28 mouse cellular contexts compared by ENCODE assay signal in genomic region chr13:93036218-93036617, GRCm38 (mm10).
A peak's percentile ranks its signal among the peaks of the same experiment; 100 is the strongest.
DNase-seq lines count a peak whose midpoint lies in the region; ATAC-seq lines count a peak whose summit lies in the region.
"Had no signal": no experiment of that assay in that cellular context is flagged by ENCODE, and none has a peak within 500 bp of the region (broad histone marks: within the 10 kb centered on the region; RNA-seq: fewer than 3 reads in every experiment).

No protein-coding gene starts in this region.

- no peak overlapping the region for H3K4me2 ChIP-seq in midbrain, embryonic 15.5 days
- H3K4me2 ChIP-seq in midbrain, embryonic 13.5 days (replicated peaks) = no peak overlapping the region
- no peak overlapping the region for H3K4me2 ChIP-seq in midbrain, embryonic 16.5 days (ENCODE audit: low read length)
- H3K4me2 ChIP-seq: forebrain, embryonic 13.5 days; heart, embryonic 13.5 days; hindbrain, embryonic 15.5 days; intestine, embryonic 15.5 days had no signal

- no peaks in the 10 kb centered on the region for H3K27me3 ChIP-seq in midbrain, embryonic 15.5 days (replicated peaks)
- H3K27me3 ChIP-seq in midbrain, embryonic 13.5 days = no peaks in the 10 kb centered on the region
- H3K27me3 ChIP-seq in midbrain, embryonic 16.5 days (ENCODE audit: control insufficient read depth, insufficient read depth, low read depth, low read length) = no peaks in the 10 kb centered on the region
- H3K27me3 ChIP-seq: CH12.LX; forebrain, embryonic 13.5 days; heart, embryonic 13.5 days; hindbrain, embryonic 15.5 days; intestine, embryonic 15.5 days had no signal

- WGBS in midbrain, embryonic 15.5 days = 45% methylated on average over 4 of the region's 4 CpGs
- 39% methylated on average over 4 of the region's 4 CpGs for WGBS in midbrain, embryonic 13.5 days
- 27% methylated on average over 4 of the region's 4 CpGs for WGBS in midbrain, embryonic 16.5 days

- H3K36me3 ChIP-seq in midbrain, embryonic 15.5 days (replicated peaks) = no peaks in the 10 kb centered on the region
- H3K36me3 ChIP-seq in midbrain, embryonic 13.5 days = no peaks in the 10 kb centered on the region
- no peaks in the 10 kb centered on the region for H3K36me3 ChIP-seq in midbrain, embryonic 16.5 days (ENCODE audit: control insufficient read depth, insufficient read depth, low read length)
- H3K36me3 ChIP-seq: forebrain, embryonic 10.5 days; G1E; heart, embryonic 10.5 days; hindbrain, embryonic 15.5 days; intestine, embryonic 15.5 days had no signal

- no peak overlapping the region for H3K4me3 ChIP-seq in midbrain, embryonic 15.5 days
- H3K4me3 ChIP-seq in midbrain, embryonic 13.5 days (replicated peaks) = no peak overlapping the region
- no peak overlapping the region for H3K4me3 ChIP-seq in midbrain, embryonic 16.5 days (ENCODE audit: low read depth, low read length)
- H3K4me3 ChIP-seq: forebrain, embryonic 10.5 days; forebrain, embryonic 13.5 days; heart, adult 2 months; heart, embryonic 10.5 days; heart, embryonic 13.5 days; hindbrain, embryonic 15.5 days; intestine, embryonic 15.5 days had no signal

- no peaks in the 10 kb centered on the region for H3K9me3 ChIP-seq in midbrain, embryonic 15.5 days
- H3K9me3 ChIP-seq in midbrain, embryonic 13.5 days = no peaks in the 10 kb centered on the region
- no peaks in the 10 kb centered on the region for H3K9me3 ChIP-seq in midbrain, embryonic 16.5 days (replicated peaks; ENCODE audit: control insufficient read depth, low read length, poor library complexity, severe bottlenecking)
- H3K9me3 ChIP-seq: forebrain, embryonic 10.5 days; forebrain, embryonic 13.5 days; G1E; heart, embryonic 10.5 days; heart, embryonic 13.5 days; hindbrain, embryonic 15.5 days; intestine, embryonic 15.5 days had no signal

- H3K4me1 ChIP-seq in midbrain, embryonic 15.5 days = no peaks in the 10 kb centered on the region
- no peaks in the 10 kb centered on the region for H3K4me1 ChIP-seq in midbrain, embryonic 13.5 days (replicated peaks)
- H3K4me1 ChIP-seq in midbrain, embryonic 16.5 days (ENCODE audit: control insufficient read depth, insufficient read depth, low read length) = no peaks in the 10 kb centered on the region
- H3K4me1 ChIP-seq: forebrain, embryonic 13.5 days; heart, embryonic 13.5 days; hindbrain, embryonic 15.5 days; intestine, embryonic 15.5 days had no signal

- no peak overlapping the region for H3K9ac ChIP-seq in midbrain, embryonic 15.5 days
- H3K9ac ChIP-seq in midbrain, embryonic 13.5 days (replicated peaks) = no peak overlapping the region; the same call in 1 of the 2 replicates
- no peak overlapping the region for H3K9ac ChIP-seq in midbrain, embryonic 16.5 days (ENCODE audit: low read depth, low read length)
- H3K9ac ChIP-seq: forebrain, embryonic 13.5 days; heart, embryonic 13.5 days; hindbrain, embryonic 15.5 days; intestine, embryonic 15.5 days had no signal

- intact Hi-C loops in heart, postnatal 25 days (cut with DNase I) = no loop called here

- ATAC-seq in midbrain, embryonic 15.5 days (replicated peaks) = peak; percentile 56
- no peak for ATAC-seq in midbrain, embryonic 13.5 days
- peak; percentile 68; the same call in 1 of the 2 replicates for ATAC-seq in midbrain, embryonic 16.5 days
- ATAC-seq: forebrain, embryonic 13.5 days; intestine, embryonic 15.5 days; Patski had no signal

- H3K27ac ChIP-seq in midbrain, embryonic 15.5 days = no peak overlapping the region
- no peak overlapping the region for H3K27ac ChIP-seq in midbrain, embryonic 13.5 days
- H3K27ac ChIP-seq in midbrain, embryonic 16.5 days (ENCODE audit: low read length) = no peak overlapping the region
- H3K27ac ChIP-seq: forebrain, embryonic 10.5 days; forebrain, embryonic 13.5 days; heart, adult 2 months; heart, embryonic 10.5 days; heart, embryonic 13.5 days; hindbrain, embryonic 15.5 days; intestine, embryonic 15.5 days had no signal

- peak; percentile 49 for DNase-seq in heart, adult 11 months
- no peak for DNase-seq in heart, postnatal 25 days (ENCODE audit: low spot score)
- DNase-seq in layer of hippocampus, postnatal 10 days (ENCODE audit: low spot score in 2 of 2) = peak; percentile 8 to 20
- DNase-seq in layer of hippocampus, adult 9-11 months = no peak
- DNase-seq in right cerebral cortex, adult 18-20 months = no peak
- DNase-seq: adrenal gland, postnatal 10 days; adrenal gland, postnatal 36 days; B cell, adult 2 months; cerebellum, adult 11-12 months; cerebellum, adult 8-10 months; cerebellum, postnatal 10 days; cerebellum, postnatal 36 days; embryo, embryonic 11 days; gastrocnemius, postnatal 25 days; heart, adult 2 months; heart, postnatal 14 days had no signal

Comparison
In these comparisons a context has a peak if more than half of its experiments do, and no peak if none do; other contexts are left out.
1. DNase-seq: peak in heart, adult 11 months (single experiment) and layer of hippocampus, postnatal 10 days (2 of 2); none in heart, postnatal 25 days (single experiment), layer of hippocampus, adult 9-11 months (single experiment) and right cerebral cortex, adult 18-20 months (single experiment).